Mouse (Mus musculus): Measurements from ENCODE around the gene Rnaseh1. TPM values are rescaled to one million over a fixed set of nuclear protein-coding genes. Genes with fewer than 3 reads are reported as not detected.

Rnaseh1 gene
- total RNA-seq, 2 experiments from 2014 or later: 5.2 to 7.2 TPM

Small RNA genes lying within 50 kb of the gene (microRNA-seq; reads per million reads assigned to microRNA genes)
- 0.25 to 0.32 reads per million in 2 experiments for gene Mir6937

Other genes with a start within 250 kb of the Rnaseh1 start
- gene Dcdc2c, start 97.2 kb upstream of the Rnaseh1 start, total RNA-seq (2021): not detected
- not detected for gene Allc, start 67.1 kb upstream of the Rnaseh1 start, total RNA-seq (2021)
- gene Colec11, start 26.2 kb upstream of the Rnaseh1 start, total RNA-seq (2021): 1 to 10 TPM; 1.1 to 1.5 TPM
- 100 to 1,000 TPM; 322 to 387 TPM for gene Rps7, start 13.6 kb upstream of the Rnaseh1 start, total RNA-seq (2021)
- 10 to 100 TPM; 24.2 to 28.6 TPM for gene Adi1, start 25.6 kb downstream of the Rnaseh1 start, total RNA-seq (2021)
- 10 to 100 TPM; 15.0 to 18.4 TPM for gene Trappc12, start 100.9 kb downstream of the Rnaseh1 start, total RNA-seq (2021)
- 1 to 10 TPM; 6.4 to 6.9 TPM for gene Eipr1, start 102.2 kb downstream of the Rnaseh1 start, total RNA-seq (2021)